Mouse (Mus musculus) ES-Bruce4 (cell line): Measurements from ENCODE around the gene Ttc7b.

Source experiments
- CTCF ChIP-seq: IDR thresholded peaks from one replicate; pipeline ENCODE4 v1.8.1; 2011; ENCODE audit warnings: low read depth, low read length
- POLR2A ChIP-seq: IDR thresholded peaks from one replicate; pipeline ENCODE4 v1.8.1; 2011; ENCODE audit warnings: low read length; ENCODE audit not compliant: insufficient read depth

- TF ChIP-seq CTCF (no peak), POLR2A (no peak)
Observed at GRCm38 (mm10) chr12:100544194-100544567, 23.6 kb upstream of the Ttc7b start.
